In genomic region chr8:10794367-10795189, GRCm38 (mm10) we compare ENCODE assay signal across 13 mouse cellular contexts.
DNase-seq lines count a peak whose midpoint lies in the region; ATAC-seq and TF ChIP-seq lines count a peak whose summit lies in the region.
"Had no signal": no experiment of that assay in that cellular context is flagged by ENCODE, and none has a peak within 500 bp of the region (broad histone marks: within the 10 kb centered on the region; RNA-seq: fewer than 3 reads in every experiment).

No protein-coding gene starts in this region.

- no peak overlapping the region for H3K4me3 ChIP-seq in hindbrain, embryonic 10.5 days
- no peak overlapping the region for H3K4me3 ChIP-seq in midbrain, embryonic 13.5 days (replicated peaks)
- no peak overlapping the region for H3K4me3 ChIP-seq in thymus, adult 2 months (ENCODE audit: control insufficient read depth, insufficient read depth, low read length)
- H3K4me3 ChIP-seq: embryonic facial prominence, embryonic 13.5 days; intestine, embryonic 15.5 days had no signal

- no peak overlapping the region for H3K4me2 ChIP-seq in midbrain, embryonic 13.5 days (replicated peaks)
- H3K4me2 ChIP-seq: embryonic facial prominence, embryonic 13.5 days; intestine, embryonic 15.5 days had no signal

- WGBS in hindbrain, embryonic 10.5 days = 31% methylated on average over 10 of the region's 10 CpGs
- WGBS in midbrain, embryonic 13.5 days = 8% methylated on average over 10 of the region's 10 CpGs
- 46% methylated on average over 10 of the region's 10 CpGs for WGBS in thymus, adult 2 months

- peak overlapping the region; percentile 85 for H3K27ac ChIP-seq in hindbrain, embryonic 10.5 days
- peak overlapping the region; percentile 77 for H3K27ac ChIP-seq in midbrain, embryonic 13.5 days
- no peak overlapping the region for H3K27ac ChIP-seq in thymus, adult 2 months (ENCODE audit: control insufficient read depth, insufficient read depth, low read length)
- H3K27ac ChIP-seq: embryonic facial prominence, embryonic 13.5 days; intestine, embryonic 15.5 days had no signal

- no peaks in the 10 kb centered on the region for H3K9me3 ChIP-seq in hindbrain, embryonic 10.5 days
- no peaks in the 10 kb centered on the region for H3K9me3 ChIP-seq in midbrain, embryonic 13.5 days
- H3K9me3 ChIP-seq: embryonic facial prominence, embryonic 13.5 days; intestine, embryonic 15.5 days had no signal

- no peak for TF ChIP-seq CTCF in thymus, adult 2 months (IDR thresholded peaks at IDR 0.05; ENCODE audit: borderline replicate concordance, control insufficient read depth, extremely low read depth, insufficient read depth, low read length, poor library complexity)

- peak; percentile 86 for ATAC-seq in midbrain, embryonic 13.5 days
- ATAC-seq: activated CD4-positive, CD25-positive, alpha-beta regulatory T cell, adult 4 months; intestine, embryonic 15.5 days; liver, postnatal 0 days had no signal

- intact Hi-C loops in left cerebral cortex, postnatal 36 days (cut with DNase I) = no loop called here

- no peak overlapping the region for H3K9ac ChIP-seq in midbrain, embryonic 13.5 days (replicated peaks)
- H3K9ac ChIP-seq: embryonic facial prominence, embryonic 13.5 days; intestine, embryonic 15.5 days; liver, postnatal 0 days had no signal

- H3K4me1 ChIP-seq in hindbrain, embryonic 10.5 days (replicated peaks) = peaks cover 25% of the 10 kb centered on the region
- H3K4me1 ChIP-seq in midbrain, embryonic 13.5 days (replicated peaks) = peaks cover 23% of the 10 kb centered on the region
- no peaks in the 10 kb centered on the region for H3K4me1 ChIP-seq in thymus, adult 2 months (replicated peaks; ENCODE audit: control insufficient read depth, insufficient read depth, low read length)
- H3K4me1 ChIP-seq: embryonic facial prominence, embryonic 13.5 days; intestine, embryonic 15.5 days had no signal

- no peaks in the 10 kb centered on the region for H3K36me3 ChIP-seq in hindbrain, embryonic 10.5 days
- H3K36me3 ChIP-seq in midbrain, embryonic 13.5 days = no peaks in the 10 kb centered on the region
- no peaks in the 10 kb centered on the region for H3K36me3 ChIP-seq in thymus, adult 2 months (ENCODE audit: control insufficient read depth, insufficient read depth, low read length)
- H3K36me3 ChIP-seq: embryonic facial prominence, embryonic 13.5 days; intestine, embryonic 15.5 days had no signal

- DNase-seq in Muller cell, postnatal 12 days (ENCODE audit: inconsistent ontology term) = peak; percentile 79
- DNase-seq in embryo, embryonic 11 days = peak; percentile 68
- DNase-seq in hindbrain, embryonic 10.5 days (ENCODE audit: low spot score) = peak; percentile 50
- DNase-seq in left cerebral cortex, postnatal 36 days (ENCODE audit: low spot score in 2 of 2) = no peak
- DNase-seq in adrenal gland, postnatal 25 days = no peak
- DNase-seq in thymus, adult 2 months = no peak
- DNase-seq: heart, adult 18-20 months; liver, postnatal 0 days; spleen, adult 18-20 months had no signal

- no peak for TF ChIP-seq POLR2A in thymus, adult 2 months (IDR thresholded peaks at IDR 0.05; ENCODE audit: control insufficient read depth, extremely low read depth, insufficient read depth, low read length, poor library complexity)

- 0 out of 2 replicates have a peak, but pooled peaks cover 4% of the 10 kb centered on the region for H3K27me3 ChIP-seq in hindbrain, embryonic 10.5 days (ENCODE audit: insufficient read depth, poor library complexity, severe bottlenecking)
- H3K27me3 ChIP-seq in midbrain, embryonic 13.5 days = no peaks in the 10 kb centered on the region
- H3K27me3 ChIP-seq in thymus, adult 2 months (ENCODE audit: control insufficient read depth, insufficient read depth, low read length) = no peaks in the 10 kb centered on the region
- H3K27me3 ChIP-seq: embryonic facial prominence, embryonic 13.5 days; intestine, embryonic 15.5 days had no signal

Comparison
In these comparisons a context has a peak if more than half of its experiments do, and no peak if none do; other contexts are left out.
1. DNase-seq: peak in Muller cell, postnatal 12 days (single experiment), embryo, embryonic 11 days (single experiment) and hindbrain, embryonic 10.5 days (single experiment); none in left cerebral cortex, postnatal 36 days (0 of 2), adrenal gland, postnatal 25 days (single experiment) and thymus, adult 2 months (single experiment).